Mouse (Mus musculus) kidney, adult 11 months (tissue): ENCODE measurements around the gene Cdk5r1.

Experiments used
- DNase-seq: peaks from one replicate; pipeline ENCODE4 v3.0.0; 2022

Gene Cdk5r1

GRCm38 (mm10) chr11:80481409-80482050, 4.7 kb downstream of the Cdk5r1 start:
- DNase-seq, result no peak

GRCm38 (mm10) chr11:80482347-80482746, 5.5 kb downstream of the Cdk5r1 start:
- DNase-seq, result no peak

- no peak for DNase-seq
These were observed 6.1 kb downstream of the Cdk5r1 start for GRCm38 (mm10) chr11:80482921-80483320.

GRCm38 (mm10) chr11:80483536-80484067, 6.8 kb downstream of the Cdk5r1 start:
- DNase-seq, result no peak

- DNase-seq, result no peak
These were observed 7.5 kb downstream of the Cdk5r1 start for GRCm38 (mm10) chr11:80484191-80484791.

GRCm38 (mm10) chr11:80485120-80485551, 8.3 kb downstream of the Cdk5r1 start:
- no peak for DNase-seq

GRCm38 (mm10) chr11:80485622-80486206, 8.9 kb downstream of the Cdk5r1 start:
- DNase-seq, result no peak

- DNase-seq, result no peak
These were observed 11.2 kb downstream of the Cdk5r1 start for GRCm38 (mm10) chr11:80487904-80488587.

- DNase-seq, result no peak
These were observed 12.5 kb downstream of the Cdk5r1 start for GRCm38 (mm10) chr11:80489172-80489881.

- DNase-seq, result no peak
These were observed 13.0 kb downstream of the Cdk5r1 start for GRCm38 (mm10) chr11:80489882-80490196.

- DNase-seq, result no peak
These were observed 14.0 kb downstream of the Cdk5r1 start for GRCm38 (mm10) chr11:80490831-80491230.

GRCm38 (mm10) chr11:80493186-80493585, 16.4 kb downstream of the Cdk5r1 start:
- no peak for DNase-seq

GRCm38 (mm10) chr11:80494852-80495251, 18.0 kb downstream of the Cdk5r1 start:
- no peak for DNase-seq

GRCm38 (mm10) chr11:80495972-80496371, 19.1 kb downstream of the Cdk5r1 start:
- DNase-seq, result no peak

GRCm38 (mm10) chr11:80496640-80497039, 19.8 kb downstream of the Cdk5r1 start:
- no peak for DNase-seq

GRCm38 (mm10) chr11:80497225-80497919, 20.5 kb downstream of the Cdk5r1 start:
- no peak for DNase-seq

GRCm38 (mm10) chr11:80498328-80499070, 21.7 kb downstream of the Cdk5r1 start:
- DNase-seq, result no peak

- DNase-seq, result no peak
These were observed 22.7 kb downstream of the Cdk5r1 start for GRCm38 (mm10) chr11:80499550-80499952.

GRCm38 (mm10) chr11:80503281-80503680, 26.5 kb downstream of the Cdk5r1 start:
- DNase-seq, result no peak

- no peak for DNase-seq
These were observed 27.1 kb downstream of the Cdk5r1 start for GRCm38 (mm10) chr11:80503726-80504452.
